22 mouse cellular contexts compared by ENCODE assay signal in the genomic region with DNA sequence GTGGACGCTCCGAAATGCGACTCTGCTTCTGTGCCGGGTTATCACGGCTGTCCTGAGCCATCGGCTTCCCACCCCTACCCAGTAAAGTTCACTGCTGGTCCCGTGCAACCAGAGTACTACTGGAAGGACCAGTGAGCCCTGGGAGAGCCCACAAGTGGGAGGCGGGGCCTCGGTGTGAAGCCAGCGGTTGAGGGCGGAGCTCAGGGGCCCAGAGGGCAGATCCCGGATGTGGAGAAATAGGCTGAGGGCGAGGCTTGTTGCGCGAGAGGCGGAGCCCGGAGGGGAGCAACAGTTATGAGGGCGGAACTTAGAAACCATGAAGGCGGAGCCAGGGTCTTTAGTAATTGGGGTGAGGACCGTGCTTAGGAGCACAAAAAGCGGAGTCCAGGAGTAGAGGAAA.
DNase-seq lines count a peak whose midpoint lies in the region; ATAC-seq and TF ChIP-seq lines count a peak whose summit lies in the region.
"Had no signal": no experiment of that assay in that cellular context is flagged by ENCODE, and none has a peak within 500 bp of the region (broad histone marks: within the 10 kb centered on the region; RNA-seq: fewer than 3 reads in every experiment).

No protein-coding gene starts in this region.

- H3K9me3 ChIP-seq in heart, embryonic 15.5 days (replicated peaks), result no peaks in the 10 kb centered on the region
- peaks cover 22% of the 10 kb centered on the region for H3K9me3 ChIP-seq in heart, embryonic 12.5 days (replicated peaks)

- no peak for TF ChIP-seq CTCF in testis, adult 2 months (IDR thresholded peaks at IDR 0.05; ENCODE audit: control insufficient read depth, insufficient read depth, insufficient replicate concordance, low read depth, low read length)

- ATAC-seq in heart, embryonic 15.5 days (replicated peaks; ENCODE audit: insufficient number of reproducible peaks, insufficient read depth, low FRiP score, low read depth), result peak; percentile 14; the same call in 1 of the 2 replicates
- ATAC-seq in heart, embryonic 12.5 days (ENCODE audit: insufficient number of reproducible peaks, low FRiP score), result no peak
- ATAC-seq: forebrain, embryonic 16.5 days; hindbrain, postnatal 0 days; Patski had no signal

- H3K4me1 ChIP-seq in heart, embryonic 15.5 days (replicated peaks), result no peaks in the 10 kb centered on the region
- H3K4me1 ChIP-seq in heart, embryonic 12.5 days (replicated peaks), result no peaks in the 10 kb centered on the region
- no peaks in the 10 kb centered on the region for H3K4me1 ChIP-seq in testis, adult 2 months (ENCODE audit: control insufficient read depth, insufficient read depth, low read length)
- H3K4me1 ChIP-seq: forebrain, embryonic 12.5 days; hindbrain, embryonic 12.5 days had no signal

- H3K36me3 ChIP-seq in heart, embryonic 15.5 days, result no peaks in the 10 kb centered on the region
- no peaks in the 10 kb centered on the region for H3K36me3 ChIP-seq in heart, embryonic 12.5 days
- H3K36me3 ChIP-seq in testis, adult 2 months (ENCODE audit: control insufficient read depth, insufficient read depth, low read length), result no peaks in the 10 kb centered on the region
- H3K36me3 ChIP-seq: forebrain, embryonic 12.5 days; hindbrain, embryonic 12.5 days had no signal

- DNase-seq in testis, postnatal 10 days (ENCODE audit: low spot score), result no peak
- peak; percentile 9 for DNase-seq in WW6 (ENCODE audit: low read depth, low spot score)
- peak; percentile 43 for DNase-seq in testis, postnatal 14 days (ENCODE audit: low spot score)
- DNase-seq in B cell, adult 2 months, result no peak
- DNase-seq in adipocyte (ENCODE audit: low spot score), result no peak
- DNase-seq: adrenal gland, postnatal 14 days; cerebellum, adult 18-20 months; cerebellum, adult 9-11 months; gastrocnemius, postnatal 10 days; heart, adult 2 months; heart, postnatal 36 days; kidney, adult 11 months had no signal

- 59% methylated on average over 21 of the region's 21 CpGs for WGBS in heart, embryonic 15.5 days
- 54% methylated on average over 21 of the region's 21 CpGs for WGBS in heart, embryonic 12.5 days

- no peak for TF ChIP-seq POLR2A in testis, adult 2 months (IDR thresholded peaks at IDR 0.05; ENCODE audit: control insufficient read depth, low read depth, low read length)

- no peaks in the 10 kb centered on the region for H3K27me3 ChIP-seq in heart, embryonic 15.5 days
- H3K27me3 ChIP-seq in heart, embryonic 12.5 days (replicated peaks), result no peaks in the 10 kb centered on the region
- H3K27me3 ChIP-seq in testis, adult 2 months (ENCODE audit: control insufficient read depth, insufficient read depth, low read length), result no peaks in the 10 kb centered on the region
- H3K27me3 ChIP-seq: CH12.LX; forebrain, embryonic 12.5 days; hindbrain, embryonic 12.5 days; Patski had no signal

- H3K27ac ChIP-seq in heart, embryonic 15.5 days, result no peak overlapping the region
- no peak overlapping the region for H3K27ac ChIP-seq in heart, embryonic 12.5 days (ENCODE audit: poor library complexity, severe bottlenecking)
- H3K27ac ChIP-seq in testis, adult 2 months (ENCODE audit: control insufficient read depth, insufficient read depth, low read depth, low read length), result peak overlapping the region; percentile 26; the same call in 1 of the 2 replicates
- H3K27ac ChIP-seq: forebrain, embryonic 12.5 days; heart, adult 2 months; hindbrain, embryonic 12.5 days; hindbrain, postnatal 0 days had no signal

- no peak overlapping the region for H3K9ac ChIP-seq in heart, embryonic 15.5 days
- no peak overlapping the region for H3K9ac ChIP-seq in heart, embryonic 12.5 days
- H3K9ac ChIP-seq: forebrain, embryonic 12.5 days; hindbrain, embryonic 12.5 days had no signal

- H3K4me2 ChIP-seq in heart, embryonic 15.5 days, result no peak overlapping the region
- no peak overlapping the region for H3K4me2 ChIP-seq in heart, embryonic 12.5 days
- H3K4me2 ChIP-seq: forebrain, embryonic 12.5 days; heart, embryonic 11.5 days; hindbrain, embryonic 12.5 days had no signal

- no peak overlapping the region for H3K4me3 ChIP-seq in heart, embryonic 15.5 days
- H3K4me3 ChIP-seq in heart, embryonic 12.5 days, result no peak overlapping the region
- H3K4me3 ChIP-seq in testis, adult 2 months (ENCODE audit: control insufficient read depth, low read depth, low read length), result peak overlapping the region; percentile 71
- H3K4me3 ChIP-seq: forebrain, embryonic 12.5 days; heart, adult 2 months; hindbrain, embryonic 12.5 days had no signal

Comparison
In these comparisons a context has a peak if more than half of its experiments do, and no peak if none do; other contexts are left out.
1. DNase-seq: peak in WW6 (single experiment) and testis, postnatal 14 days (single experiment); none in testis, postnatal 10 days (single experiment), B cell, adult 2 months (0 of 2) and adipocyte (single experiment).